Mouse (Mus musculus) heart, adult 9 months (tissue): Measurements from ENCODE around the gene Tmem132c.

Experiments used
- DNase-seq, 2 experiments: peaks; one replicate each; pipeline ENCODE4 v3.0.0; 2022; ENCODE audit warnings: low spot score in 2 of 2

The Tmem132c gene

GRCm38 (mm10) chr5:127241136-127241924, at the start of gene Tmem132c:
TSS of gene Tmem132c (plus strand) at chr5:127241808.
- peak; percentile 15 to 30 for DNase-seq

GRCm38 (mm10) chr5:127191881-127192280, 49.7 kb upstream of the Tmem132c start:
- no peak for DNase-seq

- DNase-seq: no peak
Observed at GRCm38 (mm10) chr5:127198850-127199249, 42.8 kb upstream of the Tmem132c start.

- no peak for DNase-seq
Observed at GRCm38 (mm10) chr5:127204881-127205280, 36.7 kb upstream of the Tmem132c start.

- DNase-seq: no peak
Observed at GRCm38 (mm10) chr5:127216389-127216788, 25.2 kb upstream of the Tmem132c start.

- no peak for DNase-seq
Observed at GRCm38 (mm10) chr5:127217725-127218124, 23.9 kb upstream of the Tmem132c start.

GRCm38 (mm10) chr5:127227929-127228595, 13.5 kb upstream of the Tmem132c start:
- DNase-seq: no peak

- no peak for DNase-seq
Observed at GRCm38 (mm10) chr5:127234715-127235114, 6.9 kb upstream of the Tmem132c start.

- DNase-seq: peak; percentile 19 to 26
Observed at GRCm38 (mm10) chr5:127235203-127235602, 6.4 kb upstream of the Tmem132c start.

GRCm38 (mm10) chr5:127239706-127240105, 1.9 kb upstream of the Tmem132c start:
- DNase-seq: no peak

- no peak for DNase-seq
Observed at GRCm38 (mm10) chr5:127240646-127241045, 962 bp upstream of the Tmem132c start.

- DNase-seq: no peak
Observed at GRCm38 (mm10) chr5:127241925-127242762, 536 bp downstream of the Tmem132c start.

- no peak for DNase-seq
Observed at GRCm38 (mm10) chr5:127242763-127243160, 1.2 kb downstream of the Tmem132c start.

GRCm38 (mm10) chr5:127243209-127243608, 1.6 kb downstream of the Tmem132c start:
- no peak for DNase-seq

GRCm38 (mm10) chr5:127243611-127244010, 2.0 kb downstream of the Tmem132c start:
- DNase-seq: no peak

GRCm38 (mm10) chr5:127253263-127253662, 11.7 kb downstream of the Tmem132c start:
- no peak for DNase-seq

- no peak for DNase-seq
Observed at GRCm38 (mm10) chr5:127256947-127257610, 15.5 kb downstream of the Tmem132c start.

- no peak for DNase-seq
Observed at GRCm38 (mm10) chr5:127262136-127262535, 20.5 kb downstream of the Tmem132c start.

- no peak for DNase-seq
Observed at GRCm38 (mm10) chr5:127271145-127271544, 29.5 kb downstream of the Tmem132c start.

- no peak for DNase-seq
Observed at GRCm38 (mm10) chr5:127279462-127279861, 37.9 kb downstream of the Tmem132c start.

- DNase-seq: no peak
Observed at GRCm38 (mm10) chr5:127281186-127281585, 39.6 kb downstream of the Tmem132c start.
